Mouse (Mus musculus) kidney, adult 2 months (tissue): ENCODE data around the gene Gpr18. TPM values are rescaled to one million over a fixed set of nuclear protein-coding genes. Genes with fewer than 3 reads are reported as not detected.
"Not testable (repeated sequence)": the region's sequence is repeated elsewhere in the genome, so short reads cannot be mapped to it uniquely, and the experiment has no call there.

Experiments used
- DNase-seq: peaks from one replicate; pipeline ENCODE4 v3.0.0; 2021
- H3K27ac ChIP-seq: fragments of 200-500 bp; 2 replicates; pipeline ENCODE4 v1.5.1; 2012; ENCODE audit warnings: low read depth, low read length, control low read depth, inconsistent platforms; ENCODE audit not compliant: insufficient read depth
- H3K27me3 ChIP-seq: fragments of 200-500 bp; replicated peaks from 2 replicates; pipeline ENCODE4 v1.6.1; 2012; ENCODE audit warnings: mild to moderate bottlenecking, moderate library complexity, low read length, inconsistent platforms; ENCODE audit not compliant: control insufficient read depth, insufficient read depth
- H3K36me3 ChIP-seq: fragments of 200-500 bp; 2 replicates; pipeline ENCODE4 v1.6.1; 2012; ENCODE audit warnings: mild to moderate bottlenecking, moderate library complexity, low read length, inconsistent platforms; ENCODE audit not compliant: control insufficient read depth, insufficient read depth
- H3K4me1 ChIP-seq: fragments of 200-500 bp; 2 replicates; pipeline ENCODE4 v1.6.1; 2011; ENCODE audit warnings: low read length; ENCODE audit not compliant: control insufficient read depth, insufficient read depth
- H3K4me3 ChIP-seq: fragments of 200-500 bp; 2 replicates; pipeline ENCODE4 v1.5.1; 2011; ENCODE audit warnings: mild to moderate bottlenecking, low read depth, low read length, control low read depth; ENCODE audit not compliant: insufficient read depth
- CTCF ChIP-seq: fragments of 200-500 bp; conservative IDR thresholded peaks from 2 replicates; pipeline ENCODE4 v1.5.1; 2011; ENCODE audit warnings: low read depth, mild to moderate bottlenecking, control low read depth, low read length, moderate library complexity, mixed read lengths; ENCODE audit not compliant: insufficient read depth, insufficient read length
- POLR2A ChIP-seq: fragments of 200-500 bp; IDR thresholded peaks from one replicate; pipeline ENCODE4 v1.6.1; 2011; ENCODE audit warnings: low read depth, low read length, control low read depth
- WGBS: fragments of 180-500 bp; shearing (Covaris S2); methylation state at CpG from one replicate; pipeline ENCODE4 v1.1.7; 2018; 5-methylcytosine and 5-hydroxymethylcytosine counted together
- polyA plus RNA-seq: library from polyadenylated mRNA; depleted of rRNA; stranded (reverse); fragments of >200 nt; gene quantifications from 2 replicates; pipeline ENCODE4 v1.2.3, GENCODE M21; 2012

Gpr18 gene
- polyA plus RNA-seq, 1 experiment, result 3.5 TPM

GRCm38 (mm10) chr14:121884150-121884797, 31.3 kb downstream of the Gpr18 start:
- WGBS, result 45% methylated on average over 6 of the region's 6 CpGs

GRCm38 (mm10) chr14:121881211-121881610, 34.4 kb downstream of the Gpr18 start:
- Histone ChIP-seq H3K27me3 (no peaks in the 10 kb centered on the region), H3K27ac (no peak overlapping the region), H3K4me3 (no peak overlapping the region), H3K4me1 (peaks cover 8% of the 10 kb centered on the region; the same call in 1 of the 2 replicates), H3K36me3 (no peaks in the 10 kb centered on the region)
- 73% methylated on average over 7 of the region's 7 CpGs for WGBS
- no peak for DNase-seq
- TF ChIP-seq POLR2A (no peak), CTCF (no peak)

More at GRCm38 (mm10) chr14:121884150-121884797, 31.3 kb downstream of the Gpr18 start:
- H3K27me3 ChIP-seq, result no peaks in the 10 kb centered on the region
- TF ChIP-seq POLR2A (no peak), CTCF (no peak)
- no peaks in the 10 kb centered on the region for H3K36me3 ChIP-seq
- H3K4me1 ChIP-seq, result peaks cover 8% of the 10 kb centered on the region; the same call in 1 of the 2 replicates
- no peak overlapping the region for H3K27ac ChIP-seq
- no peak overlapping the region for H3K4me3 ChIP-seq
- peak; percentile 59 for DNase-seq

- H3K36me3 ChIP-seq, result no peaks in the 10 kb centered on the region
- no peaks in the 10 kb centered on the region for H3K27me3 ChIP-seq
- H3K4me1 ChIP-seq, result peaks cover 8% of the 10 kb centered on the region; the same call in 1 of the 2 replicates
- DNase-seq, result no peak
- H3K27ac ChIP-seq, result no peak overlapping the region
- TF ChIP-seq CTCF (no peak), POLR2A (no peak)
- H3K4me3 ChIP-seq, result peak overlapping the region; percentile 95
- WGBS, result 10% methylated on average over 16 of the region's 16 CpGs
Measured at GRCm38 (mm10) chr14:121879266-121879840, 36.2 kb downstream of the Gpr18 start.

GRCm38 (mm10) chr14:121878859-121879206, 36.7 kb downstream of the Gpr18 start:
- H3K27ac ChIP-seq, result peak overlapping the region; percentile 82
- DNase-seq, result no peak
- WGBS, result under 1% methylated on average over 27 of the region's 27 CpGs

GRCm38 (mm10) chr14:121878176-121878858, 37.3 kb downstream of the Gpr18 start, which contains the start of gene Ubac2:
Ubac2 (plus strand) TSS chr14:121878620.
- H3K4me1 ChIP-seq, result peaks cover 8% of the 10 kb centered on the region; the same call in 1 of the 2 replicates
- WGBS, result under 1% methylated on average over 61 of the region's 61 CpGs
- no peaks in the 10 kb centered on the region for H3K27me3 ChIP-seq
- H3K36me3 ChIP-seq, result no peaks in the 10 kb centered on the region
- TF ChIP-seq POLR2A (peak; percentile 6), CTCF (no peak)
- DNase-seq, result peak; percentile 99
- peak within 1 kb of the TSS; percentile 95 for H3K4me3 ChIP-seq
- peak within 1 kb of the TSS; percentile 82 for H3K27ac ChIP-seq

More at GRCm38 (mm10) chr14:121878859-121879206, 36.7 kb downstream of the Gpr18 start:
- Histone ChIP-seq H3K4me1 (peaks cover 8% of the 10 kb centered on the region; the same call in 1 of the 2 replicates), H3K27me3 (no peaks in the 10 kb centered on the region), H3K4me3 (peak overlapping the region; percentile 95), H3K36me3 (no peaks in the 10 kb centered on the region)
- TF ChIP-seq CTCF (no peak), POLR2A (no peak)

- 30% methylated on average over 8 of the region's 8 CpGs for WGBS
- Histone ChIP-seq H3K27ac (peak overlapping the region; percentile 37; the same call in 1 of the 2 replicates), H3K4me1 (peaks cover 8% of the 10 kb centered on the region; the same call in 1 of the 2 replicates), H3K36me3 (no peaks in the 10 kb centered on the region), H3K27me3 (no peaks in the 10 kb centered on the region), H3K4me3 (peak overlapping the region; percentile 61)
- no peak for DNase-seq
- no peak for TF ChIP-seq CTCF
- no peak for TF ChIP-seq POLR2A
Measured at GRCm38 (mm10) chr14:121877640-121878039, 37.9 kb downstream of the Gpr18 start.

GRCm38 (mm10) chr14:121876860-121877259, 38.7 kb downstream of the Gpr18 start:
- Histone ChIP-seq H3K4me3 (no peak overlapping the region), H3K27me3 (no peaks in the 10 kb centered on the region), H3K27ac (no peak overlapping the region), H3K4me1 (peaks cover 8% of the 10 kb centered on the region; the same call in 1 of the 2 replicates), H3K36me3 (no peaks in the 10 kb centered on the region)
- TF ChIP-seq POLR2A (no peak), CTCF (no peak)
- DNase-seq, result no peak
- 71% methylated on average over 2 of the region's 2 CpGs for WGBS

GRCm38 (mm10) chr14:121876190-121876589, 39.4 kb downstream of the Gpr18 start:
- 72% methylated on average over 2 of the region's 2 CpGs for WGBS
- H3K27ac ChIP-seq, H3K4me3 ChIP-seq, H3K27me3 ChIP-seq, H3K36me3 ChIP-seq, DNase-seq, H3K4me1 ChIP-seq: not testable (repeated sequence)
